Mouse (Mus musculus) retina, postnatal 7 days (tissue): Measurements from ENCODE around the gene Rbp4.

Experiments used
- DNase-seq: peaks from one replicate; pipeline ENCODE4 v3.0.0-alpha.2; 2012; ENCODE audit warnings: low read depth, low spot score

Gene Rbp4

GRCm38 (mm10) chr19:38091512-38091985 lies 33.5 kb downstream of the Rbp4 start:
- DNase-seq, result no peak

- no peak for DNase-seq
These were observed 35.7 kb downstream of the Rbp4 start for GRCm38 (mm10) chr19:38089358-38089757.

GRCm38 (mm10) chr19:38086948-38087551 lies 38.0 kb downstream of the Rbp4 start:
- DNase-seq, result no peak

GRCm38 (mm10) chr19:38085841-38086240 lies 39.2 kb downstream of the Rbp4 start:
- DNase-seq, result no peak

- DNase-seq, result no peak
These were observed 42.1 kb downstream of the Rbp4 start for GRCm38 (mm10) chr19:38082931-38083525.

GRCm38 (mm10) chr19:38081361-38081760 lies 43.7 kb downstream of the Rbp4 start:
- no peak for DNase-seq

GRCm38 (mm10) chr19:38077851-38078540 lies 47.1 kb downstream of the Rbp4 start:
- DNase-seq, result no peak

- DNase-seq, result no peak
These were observed 48.8 kb downstream of the Rbp4 start for GRCm38 (mm10) chr19:38076251-38076650.

GRCm38 (mm10) chr19:38075051-38075450 lies 50.0 kb downstream of the Rbp4 start:
- DNase-seq, result no peak

- DNase-seq, result no peak
These were observed 51.9 kb downstream of the Rbp4 start for GRCm38 (mm10) chr19:38073226-38073625.
